Mouse (Mus musculus): ENCODE measurements around the gene Gm11567. TPM values are rescaled to one million over a fixed set of nuclear protein-coding genes. Genes with fewer than 3 reads are reported as not detected.
"Not testable (repeated sequence)": the region's sequence is repeated elsewhere in the genome, so short reads cannot be mapped to it uniquely, and the experiment has no call there.

Gm11567 gene
- not detected for total RNA-seq (2022)

GRCm38 (mm10) chr11:99878887-99879286, at the start of gene Gm11567:
Gene Gm11567 (plus strand): TSS chr11:99879187.
- DNase-seq (ENCODE audit: low spot score in 2 of 2) = not testable (repeated sequence)

DNA sequence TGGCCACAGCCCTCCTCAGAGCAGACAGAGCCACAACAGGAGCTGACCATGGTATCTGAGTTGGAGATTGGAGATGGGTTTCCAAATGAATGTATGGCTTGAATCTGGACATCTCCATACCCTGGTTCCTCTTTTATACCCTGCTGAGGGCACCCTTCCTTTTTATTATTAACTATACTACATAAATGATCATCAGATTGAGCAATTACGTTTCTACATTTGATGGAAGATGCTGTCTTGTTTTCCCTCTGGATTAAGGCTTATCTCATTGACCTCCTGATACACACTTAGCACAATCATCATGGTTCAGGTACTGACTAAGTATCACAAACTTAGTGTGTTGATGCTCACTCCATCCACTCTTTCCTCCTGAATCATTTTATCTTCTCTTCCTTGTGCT, 41.0 kb upstream of the Gm11567 start, which contains the start of gene 2300003K06Rik:
Gene 2300003K06Rik (minus strand): TSS at position 101 of the 400 bp plus-strand sequence.
- DNase-seq (ENCODE audit: low spot score in 2 of 2) = no peak

DNA sequence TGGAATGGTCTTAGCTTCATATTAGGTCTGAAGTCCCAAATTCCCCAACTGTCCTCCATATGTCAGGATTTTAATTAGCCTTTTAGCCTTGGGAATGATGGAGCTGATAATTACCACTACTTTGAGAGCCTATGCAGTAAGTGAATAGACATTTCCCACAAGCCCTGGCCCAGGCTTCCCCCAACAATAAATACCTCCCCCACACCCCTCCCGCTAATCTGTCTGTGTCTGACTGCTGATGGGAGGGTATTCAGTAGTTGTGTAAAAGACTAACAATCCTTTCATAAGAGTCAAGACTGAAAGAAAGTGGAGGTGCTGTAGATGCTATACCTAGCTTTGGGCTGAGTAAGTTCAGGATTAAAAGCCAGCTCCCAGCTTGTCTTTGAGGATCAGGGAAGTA, 36.8 kb upstream of the Gm11567 start:
- no peak for DNase-seq (ENCODE audit: low spot score in 2 of 2)

DNA sequence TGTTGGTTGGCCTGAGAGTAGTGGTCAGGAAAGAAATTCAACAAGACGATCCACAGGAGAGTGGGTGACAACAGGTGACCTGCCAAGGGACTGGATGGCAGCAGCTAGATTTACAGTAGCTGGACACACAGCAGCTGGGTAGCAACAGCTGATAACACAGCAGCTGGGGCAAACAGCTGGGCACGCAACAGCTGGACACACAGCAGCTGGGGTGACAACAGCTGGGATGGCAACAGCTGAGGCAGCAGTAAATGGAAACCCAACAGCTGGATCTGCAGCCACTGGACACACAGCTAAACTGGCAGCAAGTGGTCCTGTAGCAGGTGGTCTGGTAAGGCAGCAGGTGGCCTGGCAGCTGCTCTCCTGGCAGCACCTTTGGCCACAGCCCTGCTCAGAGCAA, 32.2 kb upstream of the Gm11567 start:
- no peak for DNase-seq (ENCODE audit: low spot score in 2 of 2)

DNA sequence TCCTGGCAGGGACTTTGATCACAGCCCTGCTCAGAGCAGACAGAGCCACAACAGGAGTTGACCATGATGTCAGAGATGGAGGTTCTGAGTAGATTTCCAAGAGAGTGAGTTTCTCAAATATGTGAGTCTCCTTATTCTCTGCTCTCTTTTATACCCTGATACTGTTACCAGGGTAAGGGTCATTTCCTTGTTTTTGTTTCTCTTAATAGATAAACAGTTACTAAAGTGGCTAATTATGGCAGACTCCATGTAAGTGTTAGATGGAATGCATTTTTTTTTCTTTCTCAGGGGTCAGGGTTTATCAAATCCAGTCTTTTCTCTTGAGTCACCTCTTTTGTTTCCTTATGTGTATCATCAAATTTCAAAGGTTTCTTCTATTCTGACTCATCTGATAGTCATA, 27.5 kb upstream of the Gm11567 start, which contains the start of gene Krtap4-16:
Gene Krtap4-16 (minus strand): TSS at position 101 of the 400 bp plus-strand sequence.
- no peak for DNase-seq (ENCODE audit: low spot score in 2 of 2)

GRCm38 (mm10) chr11:99854121-99854520, 24.9 kb upstream of the Gm11567 start:
- DNase-seq (ENCODE audit: low spot score in 2 of 2) = no peak

DNA sequence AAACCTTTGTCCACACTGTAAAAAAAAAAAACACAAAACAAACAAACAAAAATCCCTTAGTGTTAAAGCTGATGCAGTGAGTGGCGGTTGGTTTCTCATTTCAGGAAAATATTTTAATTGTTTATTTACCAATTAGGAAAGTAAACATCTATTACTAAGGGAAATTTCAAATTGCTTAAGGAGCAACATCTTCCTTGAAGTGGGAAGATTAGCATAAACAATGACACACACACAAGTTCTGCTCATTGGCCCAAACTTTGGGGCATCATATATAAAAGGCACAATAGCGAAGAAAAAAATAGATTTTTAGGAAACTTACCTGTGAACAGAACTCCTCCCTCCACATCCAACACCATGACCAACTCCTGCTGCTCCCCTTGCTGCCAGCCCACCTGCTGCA, 21.4 kb upstream of the Gm11567 start, which contains the start of gene Gm11568:
Gene Gm11568 (plus strand): TSS at position 301 of the 400 bp plus-strand sequence.
- DNase-seq (ENCODE audit: low spot score in 2 of 2) = no peak

- no peak for DNase-seq (ENCODE audit: low spot score in 2 of 2)
Observed at GRCm38 (mm10) chr11:99858761-99859160, 20.2 kb upstream of the Gm11567 start.

- DNase-seq (ENCODE audit: low spot score in 2 of 2) = not testable (repeated sequence)
Observed at GRCm38 (mm10) chr11:99864176-99864575, 14.8 kb upstream of the Gm11567 start, which contains the start of gene Gm11559. Gene Gm11559 (plus strand): TSS chr11:99864476.

GRCm38 (mm10) chr11:99873089-99873488, 5.9 kb upstream of the Gm11567 start, which contains the start of gene Krtap9-1:
Gene Krtap9-1 (plus strand): TSS chr11:99873389.
- not testable (repeated sequence) for DNase-seq (ENCODE audit: low spot score in 2 of 2)

- DNase-seq (ENCODE audit: low spot score in 2 of 2) = no peak
Observed at GRCm38 (mm10) chr11:99907620-99908019, 28.6 kb downstream of the Gm11567 start, which contains the start of gene Krtap31-1. Gene Krtap31-1 (plus strand): TSS chr11:99907920.

DNA sequence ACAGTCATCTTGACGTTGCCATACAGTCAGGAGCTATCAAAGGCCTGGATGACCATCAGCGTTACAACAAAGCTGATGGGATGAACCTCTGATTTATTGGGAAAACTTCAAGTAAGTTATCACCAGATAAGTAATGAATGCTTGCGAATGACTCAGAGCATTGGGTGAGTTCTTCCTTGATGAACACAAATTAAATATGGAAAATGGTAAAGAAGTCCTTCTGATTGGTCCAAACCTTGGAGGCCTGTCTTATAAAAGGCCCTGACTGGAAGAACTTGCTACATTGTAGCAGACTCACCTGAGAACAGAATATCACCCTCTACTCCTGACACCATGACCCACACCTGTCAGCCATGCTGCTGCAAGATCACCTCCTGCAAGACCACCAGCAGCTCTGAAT, 35.5 kb downstream of the Gm11567 start, which contains the start of gene Gm11565:
Gene Gm11565 (plus strand): TSS at position 301 of the 400 bp plus-strand sequence.
- DNase-seq (ENCODE audit: low spot score in 2 of 2) = no peak

Other genes with a start within 250 kb of the Gm11567 start
- not detected for gene Krtap4-2, start 244.1 kb upstream of the Gm11567 start, total RNA-seq (2022)
- not detected for gene Krtap4-7, start 235.1 kb upstream of the Gm11567 start, total RNA-seq (2022)
- gene Gm11555, start 229.0 kb upstream of the Gm11567 start, total RNA-seq (2022) = not detected
- not detected for gene Gm11563, start 220.2 kb upstream of the Gm11567 start, total RNA-seq (2022)
- not detected for gene Krtap4-6, start 213.2 kb upstream of the Gm11567 start, total RNA-seq (2022)
- not detected for gene Gm14190, start 188.4 kb upstream of the Gm11567 start, total RNA-seq (2022)
- gene Gm14180, start 144.9 kb upstream of the Gm11567 start, total RNA-seq (2022) = not detected
- not detected for gene Gm11595, start 106.3 kb upstream of the Gm11567 start, total RNA-seq (2022)
- not detected for gene Krtap4-8, start 98.5 kb upstream of the Gm11567 start, total RNA-seq (2022)
- gene Krtap4-9, start 94.0 kb upstream of the Gm11567 start, total RNA-seq (2022) = not detected
- gene Gm11596, start 85.7 kb upstream of the Gm11567 start, total RNA-seq (2022) = not detected
- gene Gm11569, start 80.3 kb upstream of the Gm11567 start, total RNA-seq (2022) = not detected
- gene Gm11554, start 74.7 kb upstream of the Gm11567 start, total RNA-seq (2022) = not detected
- gene Krtap4-13, start 69.3 kb upstream of the Gm11567 start, total RNA-seq (2022) = not detected
- gene Gm11564, start 63.5 kb upstream of the Gm11567 start, total RNA-seq (2022) = not detected
- not detected for gene 2300003K06Rik, start 41.1 kb upstream of the Gm11567 start, total RNA-seq (2022)
- gene Krtap4-16, start 27.6 kb upstream of the Gm11567 start, total RNA-seq (2022) = not detected
- gene Gm11568, start 21.3 kb upstream of the Gm11567 start, total RNA-seq (2022) = not detected
- not detected for gene Gm11559, start 14.7 kb upstream of the Gm11567 start, total RNA-seq (2022)
- gene Krtap9-1, start 5.8 kb upstream of the Gm11567 start, total RNA-seq (2022) = not detected
- not detected for gene Krtap31-1, start 28.7 kb downstream of the Gm11567 start, total RNA-seq (2022)
- gene Gm11565, start 35.6 kb downstream of the Gm11567 start, total RNA-seq (2022) = not detected
- not detected for gene Krtap31-2, start 57.1 kb downstream of the Gm11567 start, total RNA-seq (2022)
- gene Krtap9-5, start 69.3 kb downstream of the Gm11567 start, total RNA-seq (2022) = not detected
- gene Krtap29-1, start 99.9 kb downstream of the Gm11567 start, total RNA-seq (2022) = not detected
- gene Krtap16-1, start 107.4 kb downstream of the Gm11567 start, total RNA-seq (2022) = not detected
- not detected for gene Krtap17-1, start 114.8 kb downstream of the Gm11567 start, total RNA-seq (2022)
- not detected for gene Krt33a, start 137.0 kb downstream of the Gm11567 start, total RNA-seq (2022)
- not detected for gene Krt33b, start 150.7 kb downstream of the Gm11567 start, total RNA-seq (2022)
- gene Krt34, start 162.4 kb downstream of the Gm11567 start, total RNA-seq (2022) = not detected
- not detected for gene Krt31, start 171.4 kb downstream of the Gm11567 start, total RNA-seq (2022)
- gene Krt32, start 209.0 kb downstream of the Gm11567 start, total RNA-seq (2022) = not detected
- gene Krt35, start 217.1 kb downstream of the Gm11567 start, total RNA-seq (2022) = not detected
- gene Krt36, start 226.4 kb downstream of the Gm11567 start, total RNA-seq (2022) = not detected
- not detected for gene Krt13, start 242.4 kb downstream of the Gm11567 start, total RNA-seq (2022)

Measured in left cerebral cortex, adult 8-10 months (tissue).